21 mouse cellular contexts compared by ENCODE assay signal in genomic region chr3:104991703-104992102, GRCm38 (mm10). TPM values are rescaled to one million over a fixed set of nuclear protein-coding genes. Genes with fewer than 3 reads are reported as not detected.
DNase-seq lines count a peak whose midpoint lies in the region; ATAC-seq and TF ChIP-seq lines count a peak whose summit lies in the region.
"Had no signal": no experiment of that assay in that cellular context is flagged by ENCODE, and none has a peak within 500 bp of the region (broad histone marks: within the 10 kb centered on the region; RNA-seq: fewer than 3 reads in every experiment).

No protein-coding gene starts in this region.

- DNase-seq in gastrocnemius, postnatal 14 days = peak; percentile 28
- DNase-seq in gastrocnemius, postnatal 4 days (ENCODE audit: low spot score in 2 of 2) = no peak
- peak; percentile 49 for DNase-seq in lung, postnatal 0 days (ENCODE audit: low spot score)
- DNase-seq in lung, adult 2 months = no peak
- peak; percentile 80 for DNase-seq in lung, postnatal 10 days
- DNase-seq: adrenal gland, postnatal 10 days; cerebellum, adult 11-12 months; cerebellum, adult 9-10 months; cerebellum, postnatal 25 days; gastrocnemius, postnatal 36 days; heart, postnatal 10 days; heart, postnatal 4 days had no signal

- no peaks in the 10 kb centered on the region for H3K27me3 ChIP-seq in lung, postnatal 0 days (replicated peaks; ENCODE audit: insufficient read depth, low read length)
- H3K27me3 ChIP-seq in myocyte (ENCODE audit: control insufficient read depth, insufficient read depth, insufficient read length) = no peaks in the 10 kb centered on the region
- H3K27me3 ChIP-seq in intestine, embryonic 15.5 days (replicated peaks) = no peaks in the 10 kb centered on the region
- H3K27me3 ChIP-seq in midbrain, embryonic 16.5 days (ENCODE audit: control insufficient read depth, insufficient read depth, low read depth, low read length) = no peaks in the 10 kb centered on the region; the same call in 1 of the 2 replicates
- H3K27me3 ChIP-seq: embryonic facial prominence, embryonic 12.5 days; hindbrain, embryonic 12.5 days had no signal

- WGBS in lung, postnatal 0 days = 42% methylated on average over 5 of the region's 5 CpGs
- 42% methylated on average over 5 of the region's 5 CpGs for WGBS in lung, adult 2 months
- 67% methylated on average over 5 of the region's 5 CpGs for whole genome bisulfite sequencing in intestine, embryonic 15.5 days
- 80% methylated on average over 5 of the region's 5 CpGs for WGBS in midbrain, embryonic 16.5 days

- peaks cover 9% of the 10 kb centered on the region; the same call in 1 of the 2 replicates for H3K4me1 ChIP-seq in lung, postnatal 0 days (ENCODE audit: insufficient read depth, low read depth, low read length)
- H3K4me1 ChIP-seq in lung, adult 2 months (ENCODE audit: control insufficient read depth, insufficient read depth, low read length) = peaks cover 22% of the 10 kb centered on the region
- peaks cover 10% of the 10 kb centered on the region for H3K4me1 ChIP-seq in intestine, embryonic 15.5 days (replicated peaks)
- no peaks in the 10 kb centered on the region; the same call in 1 of the 2 replicates for H3K4me1 ChIP-seq in midbrain, embryonic 16.5 days (ENCODE audit: control insufficient read depth, insufficient read depth, low read length)

- TF ChIP-seq EP300 in lung, postnatal 0 days (IDR thresholded peaks at IDR 0.05) = peak; percentile 40

- no peak overlapping the region for H3K27ac ChIP-seq in lung, postnatal 0 days (ENCODE audit: low read length)
- H3K27ac ChIP-seq in intestine, embryonic 15.5 days = no peak overlapping the region
- no peak overlapping the region for H3K27ac ChIP-seq in midbrain, embryonic 16.5 days (ENCODE audit: low read length)
- H3K27ac ChIP-seq: embryonic facial prominence, embryonic 12.5 days; heart, adult 2 months; hindbrain, embryonic 12.5 days had no signal

- H3K79me2 ChIP-seq in myocyte (ENCODE audit: control insufficient read depth, insufficient read depth) = no peaks in the 10 kb centered on the region

- no peak overlapping the region for H3K4me2 ChIP-seq in lung, postnatal 0 days (replicated peaks; ENCODE audit: low read depth, low read length)
- peak overlapping the region; percentile 60 for H3K4me2 ChIP-seq in myocyte (ENCODE audit: low read depth)
- H3K4me2 ChIP-seq in intestine, embryonic 15.5 days (replicated peaks) = no peak overlapping the region
- H3K4me2 ChIP-seq in midbrain, embryonic 16.5 days (ENCODE audit: low read length) = no peak overlapping the region
- H3K4me2 ChIP-seq: embryonic facial prominence, embryonic 12.5 days; hindbrain, embryonic 12.5 days had no signal

- H3K9ac ChIP-seq in lung, postnatal 0 days (replicated peaks; ENCODE audit: low read depth) = no peak overlapping the region
- H3K9ac ChIP-seq in intestine, embryonic 15.5 days = no peak overlapping the region
- H3K9ac ChIP-seq in midbrain, embryonic 16.5 days (ENCODE audit: low read depth, low read length) = no peak overlapping the region
- H3K9ac ChIP-seq: embryonic facial prominence, embryonic 12.5 days; hindbrain, embryonic 12.5 days had no signal

- H3K4me3 ChIP-seq in lung, postnatal 0 days (ENCODE audit: low read depth, low read length) = no peak overlapping the region
- H3K4me3 ChIP-seq in lung, adult 2 months (replicated peaks; ENCODE audit: extremely low read depth, low read depth, low read length) = no peak overlapping the region
- no peak overlapping the region for H3K4me3 ChIP-seq in myocyte
- H3K4me3 ChIP-seq in intestine, embryonic 15.5 days (replicated peaks) = no peak overlapping the region
- no peak overlapping the region for H3K4me3 ChIP-seq in midbrain, embryonic 16.5 days (ENCODE audit: low read depth, low read length)
- H3K4me3 ChIP-seq: embryonic facial prominence, embryonic 12.5 days; heart, adult 2 months; hindbrain, embryonic 12.5 days had no signal

- TF ChIP-seq POLR2A in lung, adult 2 months (IDR thresholded peaks at IDR 0.05; ENCODE audit: borderline replicate concordance, extremely low read depth, low read depth, low read length) = no peak
- TF ChIP-seq POLR2A in myocyte (IDR thresholded peaks at IDR 0.05; ENCODE audit: insufficient read length, low read depth) = no peak

- TF ChIP-seq CTCF in lung, postnatal 0 days (IDR thresholded peaks at IDR 0.05) = no peak
- no peak for TF ChIP-seq CTCF in lung, adult 2 months (IDR thresholded peaks at IDR 0.05; ENCODE audit: insufficient read depth, low read length)

- no peaks in the 10 kb centered on the region for H3K36me3 ChIP-seq in lung, postnatal 0 days (ENCODE audit: insufficient read depth, low read length)
- H3K36me3 ChIP-seq in myocyte (ENCODE audit: control insufficient read depth, insufficient read depth) = no peaks in the 10 kb centered on the region
- no peaks in the 10 kb centered on the region for H3K36me3 ChIP-seq in intestine, embryonic 15.5 days
- no peaks in the 10 kb centered on the region for H3K36me3 ChIP-seq in midbrain, embryonic 16.5 days (ENCODE audit: control insufficient read depth, insufficient read depth, low read length)
- H3K36me3 ChIP-seq: embryonic facial prominence, embryonic 12.5 days; hindbrain, embryonic 12.5 days had no signal

- peak; percentile 12; the same call in 1 of the 2 replicates for ATAC-seq in lung, postnatal 0 days
- no peak for ATAC-seq in intestine, embryonic 15.5 days
- ATAC-seq in midbrain, embryonic 16.5 days = no peak
- ATAC-seq: forebrain, embryonic 16.5 days; hindbrain, embryonic 16.5 days; inflammation-experienced regulatory T-cells, adult 6 months had no signal

- no peaks in the 10 kb centered on the region for H3K9me3 ChIP-seq in lung, postnatal 0 days (ENCODE audit: low read length)
- H3K9me3 ChIP-seq in intestine, embryonic 15.5 days = no peaks in the 10 kb centered on the region
- H3K9me3 ChIP-seq in midbrain, embryonic 16.5 days (replicated peaks; ENCODE audit: control insufficient read depth, low read length, poor library complexity, severe bottlenecking) = no peaks in the 10 kb centered on the region
- H3K9me3 ChIP-seq: embryonic facial prominence, embryonic 12.5 days; hindbrain, embryonic 12.5 days had no signal

- intact Hi-C loops in gastrocnemius, postnatal 14 days (cut with DNase I; ENCODE audit: low total_unique reads) = no loop called here

- no peak overlapping the region for H3ac ChIP-seq in myocyte (ENCODE audit: control insufficient read depth, insufficient read length)

TF ChIP-seq in myocyte, 11 proteins besides CTCF, POLR2A, EP300 and RAD21:
- TF ChIP-seq USF1 (IDR thresholded peaks at IDR 0.05; ENCODE audit: low read depth) = no peak
- TF ChIP-seq CEBPB (IDR thresholded peaks at IDR 0.05; ENCODE audit: insufficient read depth, poor library complexity, severe bottlenecking) = no peak
- TF ChIP-seq REST (IDR thresholded peaks at IDR 0.05; ENCODE audit: insufficient read depth, insufficient read length) = no peak
- TF ChIP-seq TCF3 (IDR thresholded peaks at IDR 0.05; ENCODE audit: insufficient read length, low read depth) = no peak
- no peak for TF ChIP-seq SRF (IDR thresholded peaks at IDR 0.05; ENCODE audit: control insufficient read depth, insufficient read length, low read depth)
- no peak for TF ChIP-seq MAX (IDR thresholded peaks at IDR 0.05; ENCODE audit: low read depth)
- TF ChIP-seq E2F4 (IDR thresholded peaks at IDR 0.05; ENCODE audit: insufficient read depth) = no peak
- no peak for TF ChIP-seq POLR2AphosphoS2 (IDR thresholded peaks at IDR 0.05; ENCODE audit: insufficient read length, low read depth)
- no peak for TF ChIP-seq MYOD1 (IDR thresholded peaks at IDR 0.05; ENCODE audit: control insufficient read depth in 1 of 3, insufficient read length in 2 of 3, low read depth in 2 of 3)
- TF ChIP-seq TCF12 (IDR thresholded peaks at IDR 0.05; ENCODE audit: insufficient read depth, poor library complexity, severe bottlenecking) = no peak
- no peak for TF ChIP-seq MYOG (IDR thresholded peaks at IDR 0.05; ENCODE audit: control insufficient read depth in 1 of 3, insufficient read depth in 1 of 3, insufficient read length in 2 of 3, low read depth in 2 of 3)

RNA-seq across cellular contexts. Expression of gene Wnt2b, which starts 30.0 kb away (rescaled TPM):
- total RNA-seq in gastrocnemius, postnatal 14 days (2021) = under 1 TPM; 0.78 to 0.86 TPM
- total RNA-seq in gastrocnemius, postnatal 4 days (2021) = 1 to 10 TPM; 3.2 to 3.4 TPM
- polyA plus RNA-seq in lung, postnatal 0 days (2015; fragmentation: Nextera tagmentation; extraction: Ambion mirVana) = 0.44 and 0.88 TPM in 2 replicates
- 3.5 and 4.9 TPM in 2 replicates for polyA plus RNA-seq in lung, adult 2 months (2012; rRNA removed)
- polyA plus RNA-seq in myocyte (2012; fragmentation: generic; extraction: Trizol) = 0.13 TPM
- 1.8 TPM in 2 replicates for polyA plus RNA-seq in intestine, embryonic 15.5 days (2015; fragmentation: Nextera tagmentation; extraction: Ambion mirVana)
- polyA plus RNA-seq in midbrain, embryonic 16.5 days (2015; fragmentation: Nextera tagmentation; extraction: Ambion mirVana) = 0.83 and 0.89 TPM in 2 replicates

Comparison
In these comparisons a context has a peak if more than half of its experiments do, and no peak if none do; other contexts are left out.
1. DNase-seq: peak in gastrocnemius, postnatal 14 days (single experiment), lung, postnatal 0 days (single experiment) and lung, postnatal 10 days (single experiment); none in gastrocnemius, postnatal 4 days (0 of 2) and lung, adult 2 months (single experiment).